Mouse (Mus musculus): ENCODE data around the gene Gm14139.
"Not testable (repeated sequence)": the region's sequence is repeated elsewhere in the genome, so short reads cannot be mapped to it uniquely, and the experiment has no call there.

The Gm14139 gene

DNA sequence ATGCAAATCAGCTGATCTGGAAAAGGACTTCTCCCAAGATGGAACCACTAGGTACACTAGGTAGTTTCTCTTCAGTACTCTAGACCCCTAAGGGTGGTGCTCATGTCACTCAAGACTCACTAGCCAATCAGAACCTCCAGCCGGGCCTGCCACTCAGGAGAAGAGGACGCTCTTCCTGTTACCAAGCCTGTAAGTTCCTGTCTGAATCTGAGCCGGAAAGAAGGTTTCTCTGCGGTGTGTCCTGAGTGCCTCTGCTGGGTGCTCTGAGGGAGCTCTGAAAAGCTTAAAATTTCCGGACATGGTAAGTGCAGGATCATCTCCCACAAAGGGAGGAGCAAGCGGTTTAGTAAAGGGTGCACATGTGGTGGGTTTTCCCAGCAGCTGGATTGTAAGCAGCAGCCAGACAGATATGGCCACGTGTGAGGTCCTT is at the start of gene Gm14139:
Gm14139 (plus strand) TSS at position 186 of the 430 bp plus-strand sequence.
- DNase-seq = not testable (repeated sequence)

DNA sequence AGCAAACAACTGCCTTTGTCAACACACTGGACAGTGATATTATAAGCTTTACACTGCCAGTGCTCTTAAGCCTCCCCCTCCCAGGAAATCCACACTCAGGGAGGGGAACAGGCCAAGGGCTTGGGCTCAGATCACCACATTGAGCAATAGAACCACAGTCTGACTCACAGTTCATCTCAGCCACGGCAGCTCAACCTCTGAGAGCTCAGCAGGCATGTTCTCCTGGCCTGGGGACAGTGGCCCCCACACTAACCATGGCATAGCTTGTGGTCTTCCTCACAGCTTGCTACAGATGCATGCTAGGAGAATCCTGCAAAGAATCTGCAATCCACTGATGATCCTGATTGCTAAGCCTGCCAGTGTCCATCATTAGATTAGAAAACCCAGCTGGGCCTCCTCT is 49.6 kb upstream of the Gm14139 start:
- not testable (repeated sequence) for DNase-seq

DNA sequence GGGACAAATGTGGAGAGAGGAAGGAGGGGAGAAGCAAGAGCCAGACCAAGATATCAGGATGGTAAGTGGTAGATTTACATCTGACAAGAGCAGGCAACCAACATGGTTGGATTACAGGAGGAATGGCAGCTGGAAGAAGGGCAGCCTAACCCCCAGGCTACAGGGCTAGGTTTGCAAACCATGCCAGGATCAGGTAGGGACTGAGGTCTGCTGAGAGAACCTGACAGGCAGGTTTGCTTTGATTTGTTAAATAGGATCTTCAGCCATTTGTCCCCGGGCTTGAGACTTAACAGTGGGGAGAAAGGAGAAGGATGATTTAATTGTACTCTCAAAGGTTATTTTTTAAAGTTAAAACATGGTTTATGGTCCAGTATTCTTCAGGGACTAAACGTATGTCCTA is 48.8 kb upstream of the Gm14139 start:
- no peak for DNase-seq

DNA sequence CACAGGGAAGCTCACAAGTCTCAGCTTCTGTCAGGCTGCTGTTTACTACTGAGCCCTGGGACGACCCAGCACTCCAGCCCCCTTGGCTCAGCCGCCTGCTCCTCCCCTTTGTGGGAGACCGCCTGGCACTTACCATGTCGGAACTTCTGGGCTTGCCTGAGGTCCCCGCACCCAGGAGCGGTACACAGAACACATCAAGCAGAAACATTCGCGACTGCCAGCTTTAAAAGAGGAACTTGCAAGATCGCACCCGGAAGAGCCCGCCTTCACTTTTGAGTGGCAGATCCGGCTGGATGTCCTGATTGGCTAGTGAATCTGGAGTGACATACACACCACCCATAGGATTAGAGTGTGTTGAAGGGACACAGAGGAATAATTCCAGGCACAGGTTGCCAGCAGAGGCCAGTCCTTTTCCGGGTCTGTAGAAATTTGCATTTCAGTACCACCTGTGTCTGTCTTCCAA is 45.1 kb upstream of the Gm14139 start, which contains the start of gene Zfp120:
Zfp120 (minus strand) TSS at position 274 of the 463 bp plus-strand sequence.
- DNase-seq = peak; percentile 92

DNA sequence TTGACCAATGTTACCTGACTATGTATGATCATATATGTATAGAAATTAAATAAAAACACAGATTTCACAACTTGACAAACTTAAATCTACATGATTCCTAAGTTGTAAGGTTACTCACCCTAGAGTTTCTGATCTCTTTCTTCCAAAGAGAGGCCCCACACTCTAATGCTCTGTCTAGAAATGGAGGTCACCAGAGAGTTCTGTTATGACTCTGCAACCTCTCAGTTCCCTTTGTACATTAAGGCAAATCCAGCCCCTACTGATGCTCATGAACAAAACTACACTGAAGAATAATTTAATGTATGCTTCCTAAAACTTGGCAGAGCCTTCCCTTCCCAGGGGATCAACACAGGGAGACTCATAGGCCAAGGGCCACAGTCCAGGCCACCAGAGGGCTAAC is 14.9 kb upstream of the Gm14139 start:
- DNase-seq = no peak

DNA sequence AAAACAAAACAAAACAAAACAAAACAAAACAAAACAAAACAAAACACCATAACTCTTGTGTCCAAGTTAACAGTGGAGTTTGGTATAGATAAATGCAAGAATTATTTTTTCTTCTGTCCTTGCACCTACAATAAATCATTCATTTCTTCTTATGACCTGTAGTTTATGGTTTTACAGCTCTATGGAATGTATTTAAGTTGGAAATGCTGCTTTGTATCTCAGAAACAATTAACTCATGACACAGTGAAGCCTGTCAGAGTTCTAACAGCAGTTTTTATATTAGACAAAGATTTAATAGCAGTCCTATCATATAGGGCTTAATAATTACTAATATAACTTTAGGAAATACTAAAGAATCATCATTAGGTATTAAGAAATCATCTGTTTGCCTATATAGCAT is 7.7 kb upstream of the Gm14139 start:
- DNase-seq = no peak

DNA sequence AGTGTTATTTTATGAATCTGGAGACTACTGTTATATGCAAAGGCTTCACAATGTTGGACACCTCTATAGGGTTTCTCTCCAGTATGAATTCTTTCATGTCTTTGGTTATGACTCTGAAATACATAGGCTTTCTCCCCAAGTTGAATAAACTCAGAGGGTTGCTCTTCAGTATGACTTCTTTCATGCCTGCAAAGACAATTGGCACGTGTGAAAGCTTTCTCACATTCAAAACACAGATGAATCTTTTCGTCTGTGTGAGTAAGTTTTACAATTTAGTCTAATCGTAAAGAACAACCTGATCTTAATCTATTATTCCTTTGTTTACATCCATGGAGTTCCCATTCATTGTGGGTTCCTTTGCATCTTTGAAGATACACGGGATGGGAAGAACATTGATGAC is 2.0 kb upstream of the Gm14139 start, which contains the start of gene Gm10770:
Gm10770 (minus strand) TSS at position 101 of the 400 bp plus-strand sequence.
- not testable (repeated sequence) for DNase-seq

DNA sequence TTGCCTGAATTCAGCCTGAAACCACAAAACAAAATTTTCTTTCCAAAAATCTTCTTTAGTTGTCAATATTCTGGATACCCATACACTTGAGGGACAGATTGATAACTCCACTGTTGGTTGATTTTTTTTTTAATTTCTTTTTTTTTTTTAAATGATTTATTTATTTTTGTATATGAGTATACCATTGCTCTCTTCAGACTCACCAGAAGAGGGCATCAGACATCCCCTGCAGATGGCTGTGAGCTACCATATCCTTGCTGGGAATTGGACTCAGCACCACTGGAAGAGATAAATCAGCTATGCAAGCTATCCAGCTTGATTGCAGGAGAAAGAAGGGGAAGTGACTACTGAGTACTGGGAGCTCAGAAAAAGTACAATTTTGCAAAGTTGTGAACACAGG is 509 bp upstream of the Gm14139 start:
- DNase-seq = not testable (repeated sequence)

DNA sequence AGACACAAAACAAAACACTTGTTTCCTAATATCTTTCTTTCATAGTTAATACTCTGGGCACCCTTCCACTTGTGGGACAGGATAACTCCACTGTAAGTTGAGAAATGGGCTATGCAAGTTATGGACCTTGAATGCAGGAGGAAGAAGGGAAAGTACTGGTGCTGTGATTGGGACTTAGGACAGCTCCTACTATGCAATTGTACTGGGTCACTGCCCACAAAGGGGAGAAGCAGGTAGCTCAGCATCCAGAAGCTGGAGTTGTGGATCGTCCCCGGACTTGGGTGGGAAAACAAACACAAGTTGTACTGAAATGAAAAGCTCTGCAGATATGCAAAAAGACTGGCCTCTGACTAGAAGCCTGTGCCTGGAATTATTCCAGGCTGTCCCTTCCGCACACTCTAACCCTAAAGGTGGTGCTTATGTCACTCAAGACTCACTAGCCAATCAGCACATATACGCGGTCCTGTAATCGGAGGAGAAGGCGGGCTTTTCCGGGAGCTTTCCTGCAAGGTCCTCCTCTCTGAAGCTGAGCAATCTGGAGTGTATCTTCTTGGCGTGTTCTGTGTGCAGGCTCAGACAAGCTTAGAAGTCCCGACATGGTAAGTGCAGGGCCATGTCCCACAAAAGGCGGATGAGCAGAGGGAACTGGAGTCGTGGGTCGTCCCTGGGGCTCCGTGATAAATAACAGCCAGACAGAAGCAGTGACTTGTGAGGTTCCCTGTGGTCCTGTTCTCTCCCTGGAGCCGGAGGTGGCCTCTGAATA is 36.2 kb downstream of the Gm14139 start, which contains the start of gene Zfp937:
Zfp937 (plus strand) TSS at position 474 of the 763 bp plus-strand sequence.
- peak; percentile 65 for DNase-seq

DNA sequence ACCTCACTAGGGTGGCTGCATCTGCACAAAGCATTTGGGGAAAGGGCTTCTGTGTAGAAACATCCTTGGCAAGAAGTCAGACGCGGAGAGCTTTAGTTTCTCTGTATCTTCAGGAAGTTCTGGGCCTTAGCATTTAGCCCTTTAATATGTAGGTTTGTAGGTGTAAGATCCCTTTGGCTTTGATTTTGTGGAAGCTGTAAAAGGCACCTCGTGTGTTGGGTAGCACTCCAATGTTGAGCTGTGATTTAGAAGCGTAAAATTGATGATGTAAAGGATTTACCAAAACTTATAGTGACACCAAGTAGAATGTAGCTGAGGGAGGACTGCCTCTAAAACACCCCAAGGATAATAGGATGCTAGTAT is 36.8 kb downstream of the Gm14139 start:
- not testable (repeated sequence) for DNase-seq

DNA sequence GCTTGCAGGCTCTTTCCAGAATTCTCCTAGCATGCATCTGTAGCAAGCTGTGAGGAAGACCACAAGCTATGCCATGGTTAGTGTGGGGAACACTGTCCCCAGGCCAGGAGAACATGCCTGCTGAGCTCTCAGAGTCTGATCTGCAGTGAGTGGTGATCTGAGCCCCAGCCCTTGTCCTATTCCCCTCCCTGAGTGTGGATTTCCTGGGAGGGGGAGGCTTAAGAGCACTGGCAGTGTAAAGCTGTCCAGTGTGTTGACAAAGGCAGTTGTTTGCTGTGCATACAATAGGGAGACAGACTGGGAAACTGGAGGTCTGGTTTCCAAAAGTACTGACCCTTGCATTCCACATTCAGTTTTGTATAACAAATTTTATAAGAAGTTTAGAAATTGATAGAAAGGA is 41.7 kb downstream of the Gm14139 start:
- not testable (repeated sequence) for DNase-seq
